Mouse (Mus musculus) lung, postnatal 0 days (tissue): ENCODE measurements at regions not wholly inside any gene's neighbourhood (a gene's known extent, or its start where the extent isn't known, plus 50 kb on each side); places are given as distances from the start of the nearest gene placed in this dataset.

ENCODE experiments used
- ATAC-seq: fragments of 200-750 bp; cut with Nextera tagmentation; 2 replicates; pipeline ENCODE4 v1.8.0; 2017; ENCODE audit warnings: moderate library complexity
- DNase-seq: peaks from one replicate; pipeline ENCODE4 v3.0.0-alpha.2; 2016; ENCODE audit warnings: low spot score
- H3K27ac ChIP-seq: fragments of 300-500 bp; sonication (generic); 2 replicates; pipeline ENCODE4 v1.5.1; 2014; ENCODE audit warnings: antibody characterized with exemption, mild to moderate bottlenecking, low read length, mixed read lengths
- H3K27me3 ChIP-seq: fragments of 300-500 bp; sonication (generic); replicated peaks from 2 replicates; pipeline ENCODE4 v1.6.1; 2014; ENCODE audit warnings: low read length, mixed read lengths; ENCODE audit not compliant: insufficient read depth
- H3K36me3 ChIP-seq: fragments of 300-500 bp; sonication (generic); 2 replicates; pipeline ENCODE4 v1.6.1; 2014; ENCODE audit warnings: low read length, mixed read lengths; ENCODE audit not compliant: insufficient read depth
- H3K4me1 ChIP-seq: fragments of 300-500 bp; sonication (generic); 2 replicates; pipeline ENCODE4 v1.6.1; 2014; ENCODE audit warnings: antibody characterized with exemption, low read depth, low read length, mixed read lengths; ENCODE audit not compliant: insufficient read depth
- H3K4me2 ChIP-seq: fragments of 300-500 bp; sonication (generic); replicated peaks from 2 replicates; pipeline ENCODE4 v1.6.1; 2014; ENCODE audit warnings: low read depth, mild to moderate bottlenecking, low read length, moderate library complexity, mixed read lengths
- H3K4me3 ChIP-seq: fragments of 300-500 bp; sonication (generic); 2 replicates; pipeline ENCODE4 v1.5.1; 2014; ENCODE audit warnings: low read depth, low read length
- H3K9ac ChIP-seq: fragments of 300-500 bp; sonication (generic); replicated peaks from 2 replicates; pipeline ENCODE4 v1.6.1; 2014; ENCODE audit warnings: low read depth, mild to moderate bottlenecking
- H3K9me3 ChIP-seq: fragments of 300-500 bp; sonication (generic); 2 replicates; pipeline ENCODE4 v1.6.1; 2016; ENCODE audit warnings: low read length, mixed read lengths
- CTCF ChIP-seq: IDR thresholded peaks from 2 replicates; pipeline ENCODE4 v1.5.1; 2016; ENCODE audit warnings: antibody characterized with exemption, mild to moderate bottlenecking
- EP300 ChIP-seq: IDR thresholded peaks from 2 replicates; pipeline ENCODE4 v1.6.1; 2016; ENCODE audit warnings: antibody characterized with exemption, mild to moderate bottlenecking, control low read depth
- WGBS: fragments of 180-500 bp; shearing (Covaris S2); extraction: QIAGEN DNeasy Blood & Tissue Kit; methylation state at CpG from one replicate; pipeline ENCODE4 v1.1.7; 2014; 5-methylcytosine and 5-hydroxymethylcytosine counted together

DNA sequence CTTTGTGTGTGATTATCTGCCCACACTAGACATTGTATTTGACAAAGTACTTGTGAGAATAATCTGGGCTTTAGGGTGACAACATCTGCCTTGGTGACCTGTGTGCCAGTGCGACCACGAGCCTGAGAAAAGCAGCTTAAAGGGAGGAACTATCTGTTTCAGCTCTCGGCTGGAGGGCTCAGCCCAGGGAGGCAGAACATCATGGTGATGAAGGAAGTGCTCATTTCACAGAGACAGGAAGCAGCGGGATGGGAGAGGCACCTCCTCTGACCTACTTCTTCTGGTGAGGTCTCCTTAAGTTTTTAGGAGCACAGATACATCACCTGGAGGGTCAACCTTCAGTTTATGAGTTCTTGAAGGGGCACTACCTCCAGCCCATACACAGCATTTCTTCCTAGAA, 89.8 kb downstream of the Kif26a start:
- TF ChIP-seq CTCF (no peak), EP300 (no peak)
- Histone ChIP-seq H3K4me2 (no peak overlapping the region), H3K27ac (no peak overlapping the region), H3K9ac (no peak overlapping the region), H3K9me3 (no peaks in the 10 kb centered on the region), H3K27me3 (no peaks in the 10 kb centered on the region), H3K4me3 (no peak overlapping the region), H3K36me3 (no peaks in the 10 kb centered on the region), H3K4me1 (no peaks in the 10 kb centered on the region)
- no peak for DNase-seq
- no peak for ATAC-seq
- WGBS: 41% methylated on average over 4 of the region's 4 CpGs

DNA sequence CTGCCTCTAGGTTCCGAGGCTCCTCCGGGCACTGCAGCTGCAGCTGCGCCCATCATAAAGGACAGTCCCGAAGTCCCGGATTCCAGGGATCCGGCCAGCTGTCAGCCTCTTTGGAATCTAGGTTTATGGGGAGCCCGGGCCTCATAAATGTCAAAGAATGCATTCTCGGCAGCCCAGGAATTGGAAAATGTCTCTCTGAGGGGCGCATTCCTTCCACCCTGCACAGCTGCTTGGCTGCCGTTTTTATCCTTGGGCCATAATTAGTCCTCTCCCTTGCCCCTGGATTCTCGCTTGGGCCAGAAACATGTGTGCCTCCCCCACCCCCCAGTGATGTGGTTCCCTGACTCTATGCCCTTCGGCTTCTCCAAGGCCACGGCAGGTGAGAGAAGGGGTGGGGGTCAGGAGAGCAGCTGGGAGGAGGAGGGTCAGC, 91.1 kb downstream of the Kif26a start:
- WGBS: 56% methylated on average over 13 of the region's 13 CpGs
- H3K4me2 ChIP-seq: no peak overlapping the region

DNA sequence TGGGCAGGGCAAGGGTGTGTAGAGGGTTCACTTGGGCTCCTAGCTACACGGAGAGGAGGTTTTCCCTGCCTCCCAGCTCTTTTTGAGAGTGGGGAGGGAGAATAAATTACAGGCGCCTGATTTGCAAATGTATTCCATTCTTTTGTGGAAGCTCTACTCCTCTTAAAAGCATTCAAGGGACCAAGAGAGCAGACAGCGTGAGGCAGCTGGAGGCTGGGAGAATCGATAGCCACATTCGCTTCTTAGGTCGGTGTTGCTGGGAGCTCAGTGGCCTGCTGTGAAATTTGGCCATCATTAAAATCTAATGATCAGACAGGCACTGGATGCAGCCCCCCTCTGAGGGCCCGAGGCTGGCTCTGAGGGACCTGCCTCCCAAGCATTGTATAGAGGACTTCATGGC, 92.8 kb downstream of the Kif26a start:
- Histone ChIP-seq H3K4me2 (no peak overlapping the region), H3K4me3 (no peak overlapping the region), H3K36me3 (no peaks in the 10 kb centered on the region), H3K27me3 (no peaks in the 10 kb centered on the region), H3K9ac (no peak overlapping the region), H3K4me1 (no peaks in the 10 kb centered on the region), H3K9me3 (no peaks in the 10 kb centered on the region), H3K27ac (no peak overlapping the region)
- 46% methylated on average over 7 of the region's 7 CpGs for WGBS
- ATAC-seq (no peak), DNase-seq (no peak)
- TF ChIP-seq EP300 (no peak), CTCF (no peak)

More for the DNA sequence above, 91.1 kb downstream of the Kif26a start:
- Histone ChIP-seq H3K27ac (no peak overlapping the region), H3K9me3 (no peaks in the 10 kb centered on the region), H3K4me1 (no peaks in the 10 kb centered on the region), H3K27me3 (no peaks in the 10 kb centered on the region), H3K4me3 (no peak overlapping the region), H3K36me3 (no peaks in the 10 kb centered on the region), H3K9ac (no peak overlapping the region)
- TF ChIP-seq CTCF (no peak), EP300 (no peak)
- no peak for DNase-seq
- no peak for ATAC-seq

DNA sequence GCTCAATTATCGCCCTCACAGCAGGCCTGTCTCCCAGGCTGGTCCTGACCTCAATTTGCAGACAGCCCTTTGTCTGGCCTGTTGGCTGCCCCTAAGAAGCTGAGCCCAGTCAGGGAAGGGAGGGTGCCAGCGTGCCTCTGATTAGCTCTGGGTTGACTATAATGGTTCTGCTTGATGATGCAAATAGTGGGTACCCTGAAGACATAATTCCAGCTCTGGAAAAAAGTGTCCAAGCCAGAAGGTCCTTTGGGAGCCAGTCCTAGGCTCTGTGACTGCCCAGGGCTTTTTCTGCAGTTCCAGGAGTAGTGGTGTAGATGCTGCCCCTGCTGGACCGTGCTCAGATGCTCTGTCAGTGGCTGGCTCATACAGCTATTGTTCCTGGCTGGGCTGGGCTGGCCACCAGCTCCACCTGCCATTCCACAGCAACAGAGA, 95.7 kb downstream of the Kif26a start:
- Histone ChIP-seq H3K27ac (no peak overlapping the region), H3K27me3 (no peaks in the 10 kb centered on the region), H3K36me3 (no peaks in the 10 kb centered on the region), H3K9me3 (no peaks in the 10 kb centered on the region), H3K4me2 (no peak overlapping the region), H3K9ac (no peak overlapping the region), H3K4me3 (no peak overlapping the region), H3K4me1 (no peaks in the 10 kb centered on the region)
- no peak for ATAC-seq
- TF ChIP-seq CTCF (no peak), EP300 (no peak)
- DNase-seq: no peak
- 9% methylated on average over 3 of the region's 3 CpGs for WGBS

DNA sequence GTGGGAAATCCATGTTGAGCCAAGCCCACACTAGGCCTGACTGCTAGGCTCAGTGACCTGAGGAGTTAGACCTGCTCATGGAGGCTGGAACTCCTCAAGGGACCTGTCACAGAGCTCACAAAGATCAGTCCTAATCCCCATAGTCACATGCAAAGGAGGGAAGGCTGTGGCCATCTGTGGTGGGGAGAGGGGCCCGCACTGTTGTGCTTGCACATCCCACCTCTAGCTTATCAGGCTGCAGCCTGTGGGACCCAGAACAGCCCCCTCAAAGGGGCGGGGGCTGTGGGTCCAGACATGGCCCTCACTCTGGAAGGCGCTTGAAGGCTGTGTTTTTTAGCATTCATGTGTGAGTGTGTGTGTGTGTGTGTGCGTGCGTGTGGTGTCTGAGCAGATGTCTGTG, 97.2 kb downstream of the Kif26a start:
- H3K36me3 ChIP-seq: no peaks in the 10 kb centered on the region
- H3K4me1 ChIP-seq: no peaks in the 10 kb centered on the region
- H3K9me3 ChIP-seq: no peaks in the 10 kb centered on the region
- no peak overlapping the region for H3K4me3 ChIP-seq
- no peak for ATAC-seq
- 84% methylated on average over 5 of the region's 5 CpGs for WGBS
- no peaks in the 10 kb centered on the region for H3K27me3 ChIP-seq
- TF ChIP-seq EP300: no peak
- no peak for TF ChIP-seq CTCF
- H3K27ac ChIP-seq: no peak overlapping the region
- no peak overlapping the region for H3K4me2 ChIP-seq
- no peak overlapping the region for H3K9ac ChIP-seq
- DNase-seq: no peak

DNA sequence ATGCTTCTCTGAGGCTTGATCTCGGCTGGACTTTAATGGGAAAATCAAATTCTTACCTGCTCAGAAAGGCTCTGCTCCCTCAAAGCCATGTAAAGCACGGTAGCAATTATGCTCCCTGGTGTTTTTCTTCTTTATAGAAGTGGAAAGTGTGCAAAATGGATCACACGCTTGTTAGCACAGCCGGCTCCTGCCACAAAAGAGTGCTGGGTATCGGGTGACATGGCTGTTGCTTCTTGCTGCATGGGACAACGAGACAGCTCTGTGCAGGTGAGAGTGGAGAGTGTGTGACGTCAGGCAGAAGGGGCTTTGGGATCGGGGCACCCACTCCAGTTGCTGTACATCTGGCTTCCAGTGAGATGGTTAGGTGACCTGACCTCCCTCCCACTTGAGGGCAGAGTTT, 104.9 kb downstream of the Kif26a start:
- Histone ChIP-seq H3K36me3 (no peaks in the 10 kb centered on the region), H3K4me1 (no peaks in the 10 kb centered on the region), H3K9ac (no peak overlapping the region), H3K27me3 (no peaks in the 10 kb centered on the region), H3K4me3 (no peak overlapping the region), H3K4me2 (no peak overlapping the region), H3K27ac (no peak overlapping the region), H3K9me3 (no peaks in the 10 kb centered on the region)
- WGBS: 52% methylated on average over 8 of the region's 8 CpGs
- no peak for TF ChIP-seq CTCF
- no peak for TF ChIP-seq EP300
- DNase-seq (no peak), ATAC-seq (no peak)

DNA sequence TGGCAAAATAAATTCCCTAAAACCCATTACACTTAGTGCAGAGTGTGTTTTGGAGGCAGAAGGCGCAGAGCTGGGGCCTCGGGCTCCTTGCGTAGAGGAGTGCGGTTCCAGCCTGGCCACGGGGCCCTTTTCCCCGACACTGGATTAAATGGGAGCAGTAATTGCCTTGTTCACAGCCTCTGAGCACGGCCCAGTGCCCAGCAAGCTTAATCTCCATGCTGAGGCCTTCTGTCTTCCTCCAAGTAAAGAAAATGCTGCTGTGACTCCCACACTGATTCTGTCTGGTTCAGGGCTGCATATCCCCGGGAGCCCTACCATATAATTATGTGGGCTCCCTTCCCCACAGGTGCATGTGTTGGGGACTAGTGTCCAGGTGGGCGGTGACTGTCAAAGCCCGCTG, 107.5 kb downstream of the Kif26a start:
- DNase-seq: no peak
- no peaks in the 10 kb centered on the region for H3K9me3 ChIP-seq
- TF ChIP-seq CTCF (no peak), EP300 (no peak)
- 83% methylated on average over 10 of the region's 10 CpGs for WGBS
- no peak overlapping the region for H3K27ac ChIP-seq
- H3K4me1 ChIP-seq: no peaks in the 10 kb centered on the region
- H3K36me3 ChIP-seq: no peaks in the 10 kb centered on the region
- no peak overlapping the region for H3K9ac ChIP-seq
- ATAC-seq: no peak
- no peaks in the 10 kb centered on the region for H3K27me3 ChIP-seq
- H3K4me2 ChIP-seq: no peak overlapping the region
- H3K4me3 ChIP-seq: no peak overlapping the region
